9 mouse cellular contexts compared by ENCODE assay signal in the genomic region with DNA sequence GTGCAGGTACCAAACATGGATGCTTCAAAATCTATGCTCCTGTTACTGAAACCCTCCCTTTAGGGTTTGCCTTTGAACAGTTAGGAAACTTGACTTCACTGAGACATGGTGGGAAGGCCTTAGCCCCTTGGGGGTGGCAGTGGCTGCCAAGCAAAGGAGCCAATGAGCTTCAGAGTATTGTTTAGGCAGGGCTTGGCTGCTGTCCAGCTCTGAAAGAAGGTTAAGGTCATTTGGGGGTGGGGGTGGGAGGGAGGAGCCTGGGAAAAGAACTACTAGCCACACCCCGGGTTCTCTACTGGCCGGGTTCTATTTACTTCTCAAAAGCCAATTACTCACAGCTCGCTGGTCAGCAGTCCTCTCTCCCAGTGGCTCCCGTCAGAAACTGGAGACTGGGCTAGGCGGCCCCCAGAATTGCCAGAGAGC. TPM values are rescaled to one million over a fixed set of nuclear protein-coding genes. Genes with fewer than 3 reads are reported as not detected.
DNase-seq lines count a peak whose midpoint lies in the region; ATAC-seq and TF ChIP-seq lines count a peak whose summit lies in the region.
"Had no signal": no experiment of that assay in that cellular context is flagged by ENCODE, and none has a peak within 500 bp of the region (broad histone marks: within the 10 kb centered on the region; RNA-seq: fewer than 3 reads in every experiment).

No protein-coding gene starts in this region.

- DNase-seq in left cerebral cortex, adult 2 months (ENCODE audit: extremely low spot score in 1 of 2, low spot score in 2 of 2) = peak in 1 of 2 experiments; percentile 38
- no peak for DNase-seq in left cerebral cortex, postnatal 36 days (ENCODE audit: low spot score in 2 of 2)
- peak; percentile 84 for DNase-seq in embryo, embryonic 11 days
- DNase-seq in heart, adult 9 months (ENCODE audit: low spot score in 2 of 2) = peak; percentile 58 to 59
- DNase-seq in right cerebral cortex, adult 18-20 months = peak; percentile 41
- DNase-seq in urinary bladder, postnatal 25 days (ENCODE audit: low spot score) = no peak

- H3K4me1 ChIP-seq in kidney, embryonic 14.5 days (ENCODE audit: control insufficient read depth, insufficient read depth, low read length) = peaks cover 47% of the 10 kb centered on the region
- peaks cover 50% of the 10 kb centered on the region for H3K4me1 ChIP-seq in lung, embryonic 16.5 days (replicated peaks; ENCODE audit: control insufficient read depth, insufficient read depth, low read length)

- intact Hi-C loops in left cerebral cortex, adult 2 months (cut with DNase I) = loop anchor here (10.0 kb wide), 1 partner anchor 289 kb away; a partner anchor contains a TSS
- intact Hi-C loops in left cerebral cortex, postnatal 36 days (cut with DNase I) = no loop called here

- ATAC-seq in kidney, embryonic 14.5 days (ENCODE audit: low FRiP score, low TSS enrichment) = peak; percentile 19; the same call in 1 of the 2 replicates
- peak; percentile 60 for ATAC-seq in lung, embryonic 16.5 days (ENCODE audit: low read depth)

- no peaks in the 10 kb centered on the region for H3K9me3 ChIP-seq in kidney, embryonic 14.5 days (ENCODE audit: control insufficient read depth, low read length)
- H3K9me3 ChIP-seq in lung, embryonic 16.5 days (ENCODE audit: control insufficient read depth, low read length) = no peaks in the 10 kb centered on the region

- no peak overlapping the region for H3K4me3 ChIP-seq in left cerebral cortex, adult 2 months
- no peak overlapping the region for H3K4me3 ChIP-seq in kidney, embryonic 14.5 days (ENCODE audit: low read length)
- H3K4me3 ChIP-seq in lung, embryonic 16.5 days (ENCODE audit: low read length) = no peak overlapping the region

- no peak overlapping the region for H3K4me2 ChIP-seq in kidney, embryonic 14.5 days (replicated peaks; ENCODE audit: low read depth, low read length)
- 0 out of 2 replicates have a peak overlapping the region, but pooled peaks have one; percentile 20 for H3K4me2 ChIP-seq in lung, embryonic 16.5 days (ENCODE audit: low read depth, low read length)

- H3K27ac ChIP-seq in left cerebral cortex, adult 2 months = peak overlapping the region; percentile 64; the same call in 1 of the 2 replicates
- peak overlapping the region; percentile 76 for H3K27ac ChIP-seq in kidney, embryonic 14.5 days (ENCODE audit: low read depth, low read length)
- H3K27ac ChIP-seq in lung, embryonic 16.5 days (ENCODE audit: low read length) = peak overlapping the region; percentile 86

- 4% methylated on average over 5 of the region's 5 CpGs for WGBS in kidney, embryonic 14.5 days
- 1% methylated on average over 5 of the region's 5 CpGs for WGBS in lung, embryonic 16.5 days

- no peaks in the 10 kb centered on the region for H3K27me3 ChIP-seq in kidney, embryonic 14.5 days (ENCODE audit: control insufficient read depth, insufficient read depth, low read length)
- H3K27me3 ChIP-seq in lung, embryonic 16.5 days (ENCODE audit: control insufficient read depth, insufficient read depth, low read depth, low read length) = no peaks in the 10 kb centered on the region
- H3K27me3 ChIP-seq: CH12.LX had no signal

- TF ChIP-seq CTCF in left cerebral cortex, adult 2 months (IDR thresholded peaks at IDR 0.05) = no peak

- H3K9ac ChIP-seq in kidney, embryonic 14.5 days (ENCODE audit: low read depth, low read length) = no peak overlapping the region
- 0 out of 2 replicates have a peak overlapping the region, but pooled peaks have one; percentile 32 for H3K9ac ChIP-seq in lung, embryonic 16.5 days (ENCODE audit: low read length)

- H3K36me3 ChIP-seq in kidney, embryonic 14.5 days (ENCODE audit: control insufficient read depth, insufficient read depth, low read length) = peaks cover 22% of the 10 kb centered on the region
- H3K36me3 ChIP-seq in lung, embryonic 16.5 days (ENCODE audit: control insufficient read depth, insufficient read depth, low read length) = peaks cover 9% of the 10 kb centered on the region

RNA-seq across cellular contexts. Expression of a gene that starts 3.2 kb away (rescaled TPM):
- 1 to 10 TPM; 7.9 to 8.1 TPM for total RNA-seq in left cerebral cortex, adult 2 months (2021)
- 1 to 10 TPM; 8.3 to 9.6 TPM for total RNA-seq in left cerebral cortex, postnatal 36 days (2021)
- polyA plus RNA-seq in kidney, embryonic 14.5 days (2014; fragmentation: Nextera tagmentation; extraction: Ambion mirVana) = 12.6 and 16.9 TPM in 2 replicates
- 20.1 and 20.7 TPM in 2 replicates for polyA plus RNA-seq in lung, embryonic 16.5 days (2015; fragmentation: Nextera tagmentation; extraction: Ambion mirVana)

RNA-seq across cellular contexts. Expression of a gene that starts 25.7 kb away (rescaled TPM):
- 10 to 100 TPM; 33.2 to 36.8 TPM for total RNA-seq in left cerebral cortex, adult 2 months (2021)
- total RNA-seq in left cerebral cortex, postnatal 36 days (2021) = 10 to 100 TPM; 37.6 to 40.6 TPM
- 3.0 and 4.2 TPM in 2 replicates for polyA plus RNA-seq in kidney, embryonic 14.5 days (2014; fragmentation: Nextera tagmentation; extraction: Ambion mirVana)
- 3.1 and 3.3 TPM in 2 replicates for polyA plus RNA-seq in lung, embryonic 16.5 days (2015; fragmentation: Nextera tagmentation; extraction: Ambion mirVana)

Comparison
In these comparisons a context has a peak if more than half of its experiments do, and no peak if none do; other contexts are left out.
1. DNase-seq: peak in embryo, embryonic 11 days (single experiment), heart, adult 9 months (2 of 2) and right cerebral cortex, adult 18-20 months (single experiment); none in left cerebral cortex, postnatal 36 days (0 of 2) and urinary bladder, postnatal 25 days (single experiment).
2. Peak in every context shown above with its lines, with median percentiles within 50 percentile points of each other: H3K27ac ChIP-seq.